Mouse (Mus musculus) layer of hippocampus, postnatal 25 days (tissue): ENCODE data around the gene Ankrd54. TPM values are rescaled to one million over a fixed set of nuclear protein-coding genes. Genes with fewer than 3 reads are reported as not detected.
A peak's percentile ranks its signal among the peaks of the same experiment; 100 is the strongest.

Experiments used
- DNase-seq, 2 experiments: peaks; one replicate each; pipeline ENCODE4 v3.0.0; 2022; ENCODE audit warnings: mixed read lengths in 2 of 2, low spot score in 1 of 2; ENCODE audit errors: extremely low spot score in 1 of 2
- total RNA-seq, 2 experiments: library from RNA; stranded (reverse); gene quantifications; 2 replicates each; pipeline ENCODE4 v1.2.3; 2021

The Ankrd54 gene
- 10 to 100 TPM; 17.2 to 17.3 TPM for total RNA-seq

GRCm38 (mm10) chr15:79062376-79063159 lies at the start of gene Ankrd54:
Gene Ankrd54, minus strand, starts transcription at chr15:79062893.
- peak; percentile 82 to 92 for DNase-seq

GRCm38 (mm10) chr15:79111774-79112173 lies 49.1 kb upstream of the Ankrd54 start:
- DNase-seq, result no peak

GRCm38 (mm10) chr15:79110528-79110927 lies 47.8 kb upstream of the Ankrd54 start:
- no peak for DNase-seq

- DNase-seq, result no peak
These were observed 47.3 kb upstream of the Ankrd54 start for GRCm38 (mm10) chr15:79110031-79110430.

GRCm38 (mm10) chr15:79109321-79109934 lies 46.7 kb upstream of the Ankrd54 start:
- DNase-seq, result no peak

- DNase-seq, result peak in 1 of 2 experiments; percentile 49
These were observed 46.0 kb upstream of the Ankrd54 start, which contains the start of gene Micall1 for GRCm38 (mm10) chr15:79108421-79109320. Gene Micall1, plus strand, starts transcription at chr15:79108898.

- DNase-seq, result no peak
These were observed 45.3 kb upstream of the Ankrd54 start for GRCm38 (mm10) chr15:79107966-79108365.

GRCm38 (mm10) chr15:79105804-79106203 lies 43.1 kb upstream of the Ankrd54 start:
- DNase-seq, result no peak

GRCm38 (mm10) chr15:79103264-79103663 lies 40.6 kb upstream of the Ankrd54 start:
- DNase-seq, result no peak

- no peak for DNase-seq
These were observed 38.8 kb upstream of the Ankrd54 start for GRCm38 (mm10) chr15:79101531-79101930.

- DNase-seq, result no peak
These were observed 37.7 kb upstream of the Ankrd54 start for GRCm38 (mm10) chr15:79100391-79100790.

GRCm38 (mm10) chr15:79099456-79099855 lies 36.8 kb upstream of the Ankrd54 start:
- no peak for DNase-seq

GRCm38 (mm10) chr15:79098868-79099267 lies 36.2 kb upstream of the Ankrd54 start:
- DNase-seq, result no peak

GRCm38 (mm10) chr15:79098220-79098619 lies 35.5 kb upstream of the Ankrd54 start:
- DNase-seq, result no peak

- no peak for DNase-seq
These were observed 34.9 kb upstream of the Ankrd54 start for GRCm38 (mm10) chr15:79097611-79098025.

GRCm38 (mm10) chr15:79097135-79097534 lies 34.4 kb upstream of the Ankrd54 start:
- no peak for DNase-seq

- DNase-seq, result no peak
These were observed 33.9 kb upstream of the Ankrd54 start for GRCm38 (mm10) chr15:79096556-79096955.

GRCm38 (mm10) chr15:79095483-79095882 lies 32.8 kb upstream of the Ankrd54 start:
- DNase-seq, result no peak

- DNase-seq, result peak in 1 of 2 experiments; percentile 51
These were observed 30.6 kb upstream of the Ankrd54 start for GRCm38 (mm10) chr15:79093083-79093839.

- DNase-seq, result no peak
These were observed 29.6 kb upstream of the Ankrd54 start for GRCm38 (mm10) chr15:79092284-79092683.
